In the genomic region with DNA sequence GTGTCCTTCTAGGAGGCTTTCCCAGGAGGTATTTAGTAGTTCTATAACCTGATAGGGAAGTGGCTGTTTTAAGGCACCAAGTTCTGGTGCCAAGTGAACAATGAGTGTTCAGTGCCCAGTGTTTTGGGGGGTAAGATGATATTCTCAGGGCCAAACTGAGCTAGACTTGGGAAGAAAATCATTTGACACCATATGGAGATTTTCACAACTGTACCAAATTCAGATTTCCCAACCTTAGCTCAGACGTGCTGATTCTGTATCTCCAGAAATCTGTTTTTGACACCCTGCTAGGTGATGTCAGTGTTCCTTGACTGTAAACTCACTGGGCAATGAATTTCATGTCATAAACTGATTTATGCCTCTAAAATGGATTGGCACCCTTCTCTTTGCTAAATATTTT, we compare ENCODE assay signal across 16 mouse cellular contexts.
"Had no signal": no experiment of that assay in that cellular context is flagged by ENCODE, and none has a peak within 500 bp of the region (broad histone marks: within the 10 kb centered on the region; RNA-seq: fewer than 3 reads in every experiment).

No protein-coding gene starts in this region.

- H3K27ac ChIP-seq: neural tube, embryonic 12.5 days; neural tube, embryonic 13.5 days; neural tube, embryonic 15.5 days; stomach, embryonic 15.5 days; stomach, postnatal 0 days had no signal

- DNase-seq: retina, postnatal 1 day; right cerebral cortex, adult 18-20 months; right cerebral cortex, postnatal 25 days; right cerebral cortex, postnatal 4 days; spleen, adult 18-20 months; thymus, adult 18-20 months; thymus, adult 2 months; thymus, postnatal 14 days; thymus, postnatal 25 days; thymus, postnatal 36 days; thymus, postnatal 4 days had no signal

- H3K4me1 ChIP-seq: neural tube, embryonic 13.5 days; stomach, embryonic 15.5 days had no signal

- H3K4me3 ChIP-seq: neural tube, embryonic 12.5 days; neural tube, embryonic 13.5 days; neural tube, embryonic 15.5 days; stomach, embryonic 15.5 days had no signal
